Mouse (Mus musculus) G1E (cell line): ENCODE measurements around the gene Pcnx3. TPM values are rescaled to one million over a fixed set of nuclear protein-coding genes. Genes with fewer than 3 reads are reported as not detected.
"Not testable (repeated sequence)": the region's sequence is repeated elsewhere in the genome, so short reads cannot be mapped to it uniquely, and the experiment has no call there.

Experiments used
- ATAC-seq: 2 replicates; pipeline ENCODE4 v1.8.0; 2016; ENCODE audit warnings: mild to moderate bottlenecking; ENCODE audit not compliant: insufficient number of reproducible peaks, poor library complexity, low FRiP score, severe bottlenecking; ENCODE audit errors: extremely low read depth
- DNase-seq: peaks from one replicate; pipeline ENCODE4 v3.0.0; 2012; ENCODE audit warnings: low spot score
- H3K27me3 ChIP-seq: 2 replicates; pipeline ENCODE4 v1.6.1; 2012; ENCODE audit warnings: mild to moderate bottlenecking, low read length, inconsistent platforms; ENCODE audit not compliant: insufficient read depth
- H3K36me3 ChIP-seq: replicated peaks from 2 replicates; pipeline ENCODE3; 2012; ENCODE audit warnings: mild to moderate bottlenecking, inconsistent platforms
- H3K4me1 ChIP-seq: 2 replicates; pipeline ENCODE4 v1.6.1; 2012; ENCODE audit warnings: low read depth, low read length, inconsistent platforms, mixed read lengths; ENCODE audit not compliant: insufficient read depth
- H3K4me3 ChIP-seq: 2 replicates; pipeline ENCODE4 v1.5.1; 2012; ENCODE audit warnings: low read depth, mild to moderate bottlenecking, inconsistent platforms, low read length, moderate library complexity, mixed read lengths
- H3K9me3 ChIP-seq: replicated peaks from 2 replicates; pipeline ENCODE4 v1.6.1; 2012; ENCODE audit warnings: inconsistent platforms
- CTCF ChIP-seq: IDR thresholded peaks from 2 replicates; pipeline ENCODE4 v1.5.1; 2012; ENCODE audit warnings: low read depth, low read length, inconsistent platforms, mixed read lengths
- GATA1 ChIP-seq: IDR thresholded peaks from 2 replicates; pipeline ENCODE4 v1.6.1; 2012; ENCODE audit warnings: borderline replicate concordance, low read length, inconsistent platforms, mixed read lengths
- GATA2 ChIP-seq: IDR thresholded peaks from 2 replicates; pipeline ENCODE4 v1.6.1; 2012; ENCODE audit warnings: low read depth, low read length, inconsistent platforms, borderline replicate concordance
- POLR2AphosphoS5 ChIP-seq: IDR thresholded peaks from 2 replicates; pipeline ENCODE4 v1.6.1; 2012; ENCODE audit warnings: low read depth, low read length, inconsistent platforms; ENCODE audit not compliant: insufficient replicate concordance
- TAL1 ChIP-seq: conservative IDR thresholded peaks from 2 replicates; pipeline ENCODE4 v1.6.1; 2012; ENCODE audit warnings: low read depth, low read length, inconsistent platforms, mixed read lengths
- polyA plus RNA-seq: library from polyadenylated mRNA; stranded (reverse); fragments of >175 nt; gene quantifications from 2 replicates; pipeline ENCODE4 v1.2.3, GENCODE M21; 2012
- total RNA-seq, 2 experiments: library from RNA; stranded (forward) in 1 of 2; stranded (reverse) in 1 of 2; fragments of 200-1000 nt in 1 of 2; fragments of >200 nt in 1 of 2; fragmentation: Nextera tagmentation in 1 of 2; gene quantifications; 2 replicates each; pipeline ENCODE4 v1.2.3; 2014 to 2017

Pcnx3 gene
- total and polyA plus RNA-seq, 3 experiments: 13.6 to 178 (median 51.0) TPM

DNA sequence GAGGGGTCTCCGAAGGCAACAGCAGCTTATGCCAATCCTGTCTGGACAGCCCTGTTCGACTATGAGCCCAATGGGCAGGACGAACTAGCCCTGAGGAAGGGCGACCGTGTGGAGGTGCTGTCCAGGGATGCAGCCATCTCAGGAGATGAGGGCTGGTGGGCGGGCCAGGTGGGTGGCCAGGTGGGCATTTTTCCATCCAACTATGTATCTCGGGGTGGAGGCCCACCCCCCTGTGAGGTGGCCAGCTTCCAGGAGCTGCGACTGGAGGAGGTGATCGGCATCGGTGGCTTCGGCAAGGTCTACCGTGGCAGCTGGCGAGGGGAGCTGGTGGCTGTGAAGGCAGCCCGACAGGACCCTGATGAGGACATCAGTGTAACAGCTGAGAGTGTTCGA is 1.6 kb upstream of the Pcnx3 start:
- ATAC-seq (no peak), DNase-seq (no peak)
- TF ChIP-seq CTCF (no peak), GATA2 (no peak), GATA1 (no peak), POLR2AphosphoS5 (no peak), TAL1 (no peak)
- Histone ChIP-seq H3K36me3 (peaks cover 73% of the 10 kb centered on the region), H3K4me3 (peak overlapping the region; percentile 86), H3K4me1 (peaks cover 71% of the 10 kb centered on the region), H3K9me3 (no peaks in the 10 kb centered on the region), H3K27me3 (no peaks in the 10 kb centered on the region)

DNA sequence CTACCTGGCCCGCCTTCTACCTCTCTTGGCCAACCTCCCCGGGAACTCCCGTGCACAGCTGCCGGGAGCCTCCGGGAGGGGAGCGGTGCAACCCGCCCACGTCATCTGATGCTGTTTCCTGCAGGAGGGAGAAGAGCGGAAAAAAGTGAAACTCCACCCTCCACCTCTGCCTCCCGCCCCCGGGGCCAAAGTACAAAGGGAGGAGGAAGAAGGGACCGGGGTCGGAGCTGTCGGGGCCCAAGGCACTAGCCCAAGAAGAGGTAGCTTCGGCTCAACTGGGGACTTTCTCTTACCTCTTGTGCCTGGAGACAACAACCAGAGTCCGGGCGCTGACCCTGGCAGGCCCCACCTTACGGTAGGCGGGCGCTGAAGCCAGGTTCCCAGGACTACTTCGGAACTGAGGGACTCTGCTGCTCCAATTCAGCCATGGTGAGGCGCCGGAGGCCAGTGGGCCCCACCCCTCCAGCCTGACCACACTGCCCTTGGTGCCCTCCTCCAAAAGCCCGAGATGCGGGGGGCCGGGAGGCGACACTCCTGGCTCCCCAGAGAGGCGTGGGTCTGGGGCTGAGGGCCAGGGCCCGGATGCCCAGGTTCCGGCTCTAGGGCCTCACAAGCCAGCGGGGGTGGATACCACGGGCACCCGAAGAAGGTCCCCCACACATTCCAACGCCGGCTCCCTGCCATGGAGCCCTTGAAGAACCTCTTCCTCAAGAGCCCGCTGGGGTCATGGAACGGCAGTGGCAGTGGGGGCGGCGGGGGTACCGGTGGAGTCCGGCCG is 1.0 kb upstream of the Pcnx3 start:
- peak; percentile 96 for DNase-seq
- TF ChIP-seq CTCF (no peak), POLR2AphosphoS5 (no peak), GATA1 (no peak), GATA2 (no peak), TAL1 (no peak)
- Histone ChIP-seq H3K4me1 (peaks cover 67% of the 10 kb centered on the region), H3K9me3 (no peaks in the 10 kb centered on the region), H3K27me3 (no peaks in the 10 kb centered on the region), H3K4me3 (peak overlapping the region; percentile 86), H3K36me3 (peaks cover 73% of the 10 kb centered on the region)
- peak; percentile 61; the same call in 1 of the 2 replicates for ATAC-seq

DNA sequence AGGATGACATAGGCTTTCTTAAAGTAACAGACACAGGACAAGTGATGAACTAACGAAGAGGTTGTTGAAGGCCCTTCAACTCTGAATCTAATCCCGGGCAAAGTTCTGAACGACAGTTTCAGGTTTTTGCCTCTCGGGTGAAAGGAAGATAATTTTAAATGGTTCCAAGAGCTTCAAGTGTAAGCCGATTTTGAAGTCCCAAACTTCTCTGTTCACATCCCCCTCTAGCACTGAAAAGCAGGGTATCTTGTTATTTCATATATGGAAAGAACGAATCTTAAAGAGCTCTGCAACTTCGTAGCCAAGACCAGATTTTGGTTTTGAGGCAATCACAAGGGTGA is 350 bp upstream of the Pcnx3 start:
- TF ChIP-seq POLR2AphosphoS5 (no peak), TAL1 (no peak)
- H3K4me3 ChIP-seq: peak overlapping the region; percentile 86
- H3K27me3 ChIP-seq: no peaks in the 10 kb centered on the region
- ATAC-seq: no peak
- peaks cover 70% of the 10 kb centered on the region for H3K4me1 ChIP-seq
- H3K9me3 ChIP-seq: no peaks in the 10 kb centered on the region
- peaks cover 73% of the 10 kb centered on the region for H3K36me3 ChIP-seq
- no peak for DNase-seq

DNA sequence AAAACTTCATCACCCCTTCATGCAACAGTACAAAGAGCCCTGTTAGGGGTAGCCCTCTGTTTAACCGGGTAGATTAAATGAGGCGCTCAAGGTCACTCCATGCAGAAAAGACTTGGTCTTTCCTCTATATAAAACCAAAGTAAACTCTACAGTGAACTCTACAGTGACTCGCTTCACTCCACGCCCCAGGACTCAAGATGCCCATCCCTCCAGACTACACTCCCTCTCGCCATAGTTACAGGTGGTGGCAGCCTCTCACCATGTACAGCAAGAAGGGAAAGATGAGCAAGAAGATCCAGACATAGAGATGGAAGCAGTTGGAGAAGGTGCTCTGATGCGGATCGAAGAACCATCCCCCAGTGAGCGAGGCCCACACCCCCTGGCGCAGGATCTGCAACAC is 970 bp downstream of the Pcnx3 start:
- H3K4me3 ChIP-seq: peak overlapping the region; percentile 86
- TF ChIP-seq TAL1: no peak
- no peak for TF ChIP-seq GATA2
- TF ChIP-seq POLR2AphosphoS5: no peak
- no peak for TF ChIP-seq GATA1
- TF ChIP-seq CTCF: no peak
- peaks cover 73% of the 10 kb centered on the region for H3K36me3 ChIP-seq
- DNase-seq (no peak), ATAC-seq (no peak)
- H3K27me3 ChIP-seq: no peaks in the 10 kb centered on the region
- no peaks in the 10 kb centered on the region for H3K9me3 ChIP-seq
- peaks cover 66% of the 10 kb centered on the region for H3K4me1 ChIP-seq

DNA sequence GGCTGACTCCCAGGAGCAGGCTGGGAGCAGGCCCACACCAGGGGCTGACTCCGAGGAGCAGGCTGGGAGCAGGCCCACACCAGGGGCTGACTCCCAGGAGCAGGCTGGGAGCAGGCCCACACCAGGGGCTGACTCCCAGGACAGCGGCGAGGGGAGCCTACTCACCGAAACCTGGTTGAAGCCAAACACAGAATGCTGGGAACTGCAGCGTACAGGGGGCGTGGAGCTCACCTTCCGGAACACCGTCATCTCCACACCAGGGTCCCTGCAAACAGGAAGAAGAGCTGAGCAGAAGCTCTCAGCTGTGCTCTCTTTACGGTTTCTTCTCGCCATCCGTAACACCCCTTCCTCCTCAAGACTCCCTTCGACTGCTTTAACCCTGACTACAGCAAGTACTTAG is 1.8 kb downstream of the Pcnx3 start:
- not testable (repeated sequence) for H3K9me3 ChIP-seq, ATAC-seq, DNase-seq, H3K27me3 ChIP-seq
- peak overlapping the region; percentile 86; the same call in 1 of the 2 replicates for H3K4me3 ChIP-seq
- peaks cover 58% of the 10 kb centered on the region for H3K4me1 ChIP-seq
- H3K36me3 ChIP-seq: peaks cover 73% of the 10 kb centered on the region

DNA sequence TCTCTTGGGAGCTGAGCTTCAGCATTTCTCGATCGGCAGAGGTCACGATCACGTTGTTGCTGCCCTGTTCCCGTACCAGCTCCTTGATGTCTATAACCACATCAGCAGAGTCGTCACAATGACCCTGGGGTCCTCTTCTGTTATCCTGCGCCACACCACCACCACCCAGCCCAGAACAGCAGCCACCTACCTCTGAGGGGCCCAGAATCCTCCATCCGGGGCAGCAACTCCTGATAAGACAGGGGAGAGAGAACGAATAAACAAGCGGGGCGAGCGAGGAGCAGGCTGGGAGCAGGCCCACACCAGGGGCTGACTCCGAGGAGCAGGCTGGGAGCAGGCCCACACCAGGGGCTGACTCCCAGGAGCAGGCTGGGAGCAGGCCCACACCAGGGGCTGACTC is 2.3 kb downstream of the Pcnx3 start:
- peaks cover 53% of the 10 kb centered on the region for H3K4me1 ChIP-seq
- H3K9me3 ChIP-seq: no peaks in the 10 kb centered on the region
- no peak overlapping the region for H3K4me3 ChIP-seq
- TF ChIP-seq CTCF (no peak), POLR2AphosphoS5 (no peak), GATA2 (no peak), TAL1 (no peak), GATA1 (no peak)
- H3K27me3 ChIP-seq: no peaks in the 10 kb centered on the region
- H3K36me3 ChIP-seq: peaks cover 73% of the 10 kb centered on the region
- ATAC-seq (no peak), DNase-seq (no peak)

DNA sequence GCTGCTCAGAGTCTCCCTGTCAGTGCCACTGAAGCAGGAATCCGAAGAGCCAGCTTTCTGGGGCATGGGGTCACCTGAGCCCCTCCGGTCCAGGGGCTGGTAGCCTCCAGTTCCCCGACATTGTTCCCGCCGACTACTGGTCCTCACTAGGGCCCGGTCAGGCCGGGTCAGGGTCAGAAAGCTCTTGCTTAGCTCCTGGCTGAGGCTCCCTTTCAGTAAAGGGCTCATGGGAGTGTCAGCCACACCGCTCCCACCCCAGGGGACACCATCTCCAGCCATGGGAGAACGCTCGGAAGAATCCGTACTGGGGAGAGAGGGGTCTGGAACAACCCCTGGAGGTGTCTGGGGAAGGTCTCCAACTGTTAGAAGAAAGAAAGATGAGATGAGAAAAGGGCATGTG is 2.8 kb downstream of the Pcnx3 start:
- DNase-seq (no peak), ATAC-seq (no peak)
- TF ChIP-seq GATA1: no peak
- no peak for TF ChIP-seq GATA2
- TF ChIP-seq POLR2AphosphoS5: no peak
- TF ChIP-seq TAL1: no peak
- TF ChIP-seq CTCF: no peak
- Histone ChIP-seq H3K4me1 (peaks cover 47% of the 10 kb centered on the region), H3K36me3 (peaks cover 73% of the 10 kb centered on the region), H3K9me3 (no peaks in the 10 kb centered on the region), H3K4me3 (no peak overlapping the region), H3K27me3 (no peaks in the 10 kb centered on the region)
